Mouse (Mus musculus) urinary bladder, postnatal 25 days (tissue): ENCODE measurements around the gene Sva.

Experiments
- DNase-seq: peaks from one replicate; pipeline ENCODE4 v3.0.0; 2022; ENCODE audit warnings: low spot score

Sva gene

GRCm38 (mm10) chr6:42038094-42038493 lies at the start of gene Sva:
Gene Sva (plus strand): TSS chr6:42038394.
- no peak for DNase-seq
